Mouse (Mus musculus) lung, postnatal 10 days (tissue): ENCODE measurements around the gene Adamts13.

ENCODE experiments used
- DNase-seq: peaks from one replicate; pipeline ENCODE4 v3.0.0; 2021

Gene Adamts13

DNA sequence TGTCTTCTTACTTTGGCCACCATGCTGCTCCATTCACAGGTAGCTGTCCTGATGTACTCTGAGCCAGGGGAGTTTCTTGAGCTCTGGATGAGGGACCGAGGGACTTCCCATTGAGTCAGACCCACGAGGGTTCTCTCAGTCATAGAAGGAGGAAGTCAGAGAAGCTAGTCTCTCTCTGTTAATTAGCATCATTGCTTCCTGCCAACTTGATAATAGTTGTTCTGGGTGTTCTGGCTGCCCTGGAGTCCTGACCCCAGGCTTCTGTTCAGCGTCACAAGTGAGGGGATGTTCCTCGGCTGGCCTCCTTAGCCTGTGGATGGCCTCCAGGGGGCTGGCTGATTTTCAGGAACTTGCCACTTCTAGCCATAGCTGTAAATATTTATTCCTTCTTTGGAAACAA lies 744 bp downstream of the Adamts13 start:
- DNase-seq: no peak

DNA sequence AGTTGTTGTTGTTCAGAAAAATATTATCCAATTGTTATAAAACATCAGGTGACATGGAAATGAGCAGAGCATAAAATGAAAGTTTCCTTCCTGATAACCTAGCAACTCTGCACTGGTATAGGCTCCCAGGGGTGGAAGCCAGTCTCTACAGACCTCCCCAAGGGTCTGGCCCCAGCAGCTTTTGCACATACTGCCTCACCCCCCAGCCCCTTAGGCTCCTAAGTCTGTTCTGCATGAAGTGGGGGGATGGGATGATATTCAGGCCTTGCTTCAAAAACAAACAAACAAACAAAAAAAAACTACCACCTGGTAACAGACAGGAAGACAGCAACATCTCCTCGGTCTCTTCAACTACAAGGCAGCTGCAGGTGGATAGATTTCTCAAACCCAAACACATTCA lies 7.1 kb downstream of the Adamts13 start:
- DNase-seq: no peak

DNA sequence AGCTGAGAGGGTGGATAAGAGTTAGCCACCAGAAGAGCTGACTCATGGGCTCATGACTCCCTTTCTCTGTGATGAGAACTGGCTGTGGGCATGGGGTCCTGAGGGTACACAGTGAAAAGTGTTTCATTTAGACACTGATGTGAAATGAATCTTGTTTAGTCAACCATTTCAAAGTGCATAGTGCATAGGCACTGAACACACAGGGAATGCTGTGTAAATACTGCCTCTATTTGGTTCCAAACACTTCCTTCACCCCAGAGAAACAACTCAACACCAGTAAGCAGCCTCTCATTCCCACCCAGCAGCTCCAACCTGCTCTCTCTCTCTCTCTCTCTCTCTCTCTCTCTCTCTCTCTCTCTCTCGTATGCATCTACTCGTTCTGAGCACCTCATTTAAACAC lies 11.0 kb downstream of the Adamts13 start:
- DNase-seq: no peak

DNA sequence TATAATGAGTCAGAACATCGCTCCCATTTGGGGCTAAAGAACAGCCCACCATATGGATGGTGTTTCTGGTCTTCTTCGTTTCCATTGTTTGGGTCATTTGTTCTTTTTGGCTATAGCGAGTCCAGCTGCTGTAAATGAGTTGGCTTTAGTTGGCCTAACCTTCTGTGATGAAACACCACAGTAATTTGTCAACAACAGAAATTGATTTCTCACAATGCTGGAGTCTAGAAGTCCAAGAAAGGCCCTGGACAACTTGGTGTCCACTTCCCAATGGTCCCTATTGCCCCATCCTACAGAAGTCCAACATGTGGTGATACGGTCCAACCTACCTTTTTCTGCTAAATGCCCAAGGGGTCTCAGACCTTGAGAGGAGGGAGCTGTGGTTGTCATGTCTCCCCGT lies 11.4 kb downstream of the Adamts13 start:
- DNase-seq: no peak

DNA sequence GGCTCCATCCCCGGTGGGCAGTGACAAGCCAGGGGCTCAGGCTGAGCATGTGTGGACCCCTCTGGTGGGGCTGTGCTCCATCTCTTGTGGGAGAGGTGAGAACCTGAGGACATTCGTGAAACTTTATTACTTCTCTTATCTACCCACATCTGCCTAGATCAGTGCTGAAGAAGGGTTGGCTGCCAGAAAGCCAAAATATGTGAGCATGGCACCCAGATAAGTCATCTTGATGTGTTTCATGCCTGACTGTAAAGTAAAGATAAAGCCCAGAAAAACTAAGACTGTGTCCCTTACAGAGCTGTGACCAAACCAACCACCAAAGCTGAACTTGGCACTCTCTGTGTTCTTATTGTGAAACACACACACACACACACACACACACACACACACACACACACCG lies 20.7 kb downstream of the Adamts13 start:
- no peak for DNase-seq

DNA sequence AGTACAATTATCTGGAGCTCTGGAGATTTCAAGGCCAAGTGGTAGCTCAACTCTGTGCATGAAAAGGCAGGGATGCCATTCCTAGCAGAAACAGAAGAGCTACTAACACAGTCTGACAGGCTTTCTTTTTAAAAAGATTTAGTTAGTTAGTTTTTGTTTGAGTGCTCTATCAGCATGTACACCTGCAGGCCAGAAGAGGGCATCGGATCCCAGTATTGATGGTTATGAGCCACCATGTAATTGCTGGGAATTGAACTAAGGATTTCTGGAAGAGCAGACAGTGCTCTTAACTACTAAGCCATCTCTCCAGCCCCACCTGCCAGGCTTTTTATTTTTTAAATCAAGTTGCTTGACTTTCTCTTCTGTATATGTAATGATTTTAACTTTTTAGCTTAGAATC lies 24.3 kb downstream of the Adamts13 start:
- no peak for DNase-seq

DNA sequence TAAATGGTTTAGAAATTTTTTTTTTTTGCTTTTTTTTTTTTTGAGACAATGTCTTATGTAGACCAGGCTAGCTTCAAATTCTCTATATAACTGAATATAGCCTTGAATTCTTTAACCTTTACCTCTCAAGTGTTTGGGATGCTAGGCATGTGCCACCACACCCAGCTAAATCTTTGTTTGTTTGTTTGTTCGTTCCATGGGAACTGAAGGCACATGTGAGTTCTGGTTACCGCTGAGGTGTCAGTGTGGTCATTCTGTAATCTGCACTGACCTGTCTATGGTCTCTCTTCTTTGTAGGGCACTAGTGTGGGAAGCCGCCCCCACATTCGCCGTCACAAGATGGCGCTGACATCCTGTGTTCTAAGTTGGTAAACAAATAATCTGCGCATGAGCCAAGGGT lies 24.8 kb downstream of the Adamts13 start:
- no peak for DNase-seq

DNA sequence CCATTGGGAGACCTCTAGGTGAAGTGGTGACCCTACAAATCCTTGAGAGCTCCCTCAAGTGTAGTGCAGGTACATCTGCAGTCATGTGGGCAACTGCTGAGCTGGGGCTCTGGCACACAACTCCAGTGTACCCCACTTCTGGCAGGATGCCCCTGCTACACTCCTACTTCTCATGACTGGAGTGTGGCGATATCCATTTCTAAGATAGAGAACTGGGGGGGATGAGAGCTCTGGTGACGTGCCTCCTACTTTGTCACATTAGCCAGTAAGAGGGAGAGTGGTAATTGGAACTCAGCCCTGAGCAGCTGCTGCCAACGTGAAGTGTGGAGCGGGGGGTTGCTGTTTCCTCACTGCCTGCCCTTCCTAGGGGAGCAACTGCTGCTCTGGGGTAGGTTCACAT lies 33.0 kb downstream of the Adamts13 start:
- DNase-seq: no peak

DNA sequence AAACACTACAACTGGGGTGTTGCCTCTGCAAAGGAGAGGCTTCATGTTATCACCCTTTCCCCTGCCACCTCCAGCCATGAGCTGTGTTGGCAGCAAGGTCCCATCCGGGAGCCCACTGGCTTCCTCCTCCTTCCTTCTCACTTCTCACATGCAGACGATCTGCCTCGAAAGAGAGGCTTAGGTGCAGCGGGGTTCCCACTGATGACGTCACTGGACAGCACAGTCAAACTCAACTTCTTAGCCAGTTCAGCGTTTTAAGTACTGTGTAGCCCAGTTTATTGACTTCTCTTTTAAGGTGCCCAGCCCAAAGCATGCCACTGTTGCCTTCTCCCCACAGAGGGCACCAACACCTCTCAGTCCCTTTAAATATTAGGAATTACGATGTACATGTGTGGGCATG lies 34.5 kb downstream of the Adamts13 start:
- no peak for DNase-seq

DNA sequence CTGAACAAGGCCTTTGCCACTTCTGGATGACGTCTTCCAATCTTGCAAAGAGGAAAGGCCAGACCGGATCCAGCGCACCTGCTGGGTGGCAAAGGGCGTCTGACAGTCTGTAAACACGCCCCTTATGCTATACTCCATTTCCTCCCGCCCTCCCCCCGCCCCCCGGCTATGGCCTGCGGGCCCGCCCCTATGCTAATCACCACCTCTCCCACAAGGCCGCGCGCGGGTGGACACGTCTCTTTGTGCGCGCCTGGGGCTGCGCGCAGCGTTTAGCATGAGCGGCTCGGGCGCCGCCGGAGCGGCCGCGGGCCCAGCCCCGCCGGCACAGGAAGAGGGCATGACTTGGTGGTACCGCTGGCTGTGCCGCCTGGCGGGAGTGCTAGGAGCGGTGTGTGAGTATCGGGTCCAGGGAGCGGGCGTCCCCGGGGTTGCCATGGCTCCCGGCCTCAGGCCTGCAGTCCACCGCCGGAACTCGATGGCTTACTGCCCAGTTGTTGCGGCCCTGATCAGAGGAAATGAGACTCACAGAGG lies 36.6 kb downstream of the Adamts13 start, which contains the start of gene Cacfd1:
Gene Cacfd1 (plus strand): TSS at position 213 of the 531 bp plus-strand sequence.
- DNase-seq: peak; percentile 92

DNA sequence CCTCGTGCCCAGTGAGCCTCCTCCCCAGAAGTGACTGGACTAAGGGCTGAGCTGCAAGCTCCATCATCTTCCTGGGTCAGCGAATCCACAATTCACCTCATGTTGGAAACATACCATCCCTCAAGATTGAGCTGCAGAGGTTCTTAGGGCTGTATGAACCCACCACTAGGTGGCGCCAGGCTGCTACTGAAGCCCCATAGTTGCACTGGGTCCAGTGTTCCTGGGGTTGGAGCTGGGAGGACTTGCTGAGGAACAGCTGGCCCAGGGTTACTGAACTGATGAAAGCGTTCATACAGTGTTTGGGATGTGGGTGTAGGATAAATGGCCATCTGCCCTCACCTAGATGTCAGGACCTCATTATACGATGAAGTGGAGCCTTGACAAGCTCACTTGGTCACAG lies 44.6 kb downstream of the Adamts13 start:
- DNase-seq: peak; percentile 84

DNA sequence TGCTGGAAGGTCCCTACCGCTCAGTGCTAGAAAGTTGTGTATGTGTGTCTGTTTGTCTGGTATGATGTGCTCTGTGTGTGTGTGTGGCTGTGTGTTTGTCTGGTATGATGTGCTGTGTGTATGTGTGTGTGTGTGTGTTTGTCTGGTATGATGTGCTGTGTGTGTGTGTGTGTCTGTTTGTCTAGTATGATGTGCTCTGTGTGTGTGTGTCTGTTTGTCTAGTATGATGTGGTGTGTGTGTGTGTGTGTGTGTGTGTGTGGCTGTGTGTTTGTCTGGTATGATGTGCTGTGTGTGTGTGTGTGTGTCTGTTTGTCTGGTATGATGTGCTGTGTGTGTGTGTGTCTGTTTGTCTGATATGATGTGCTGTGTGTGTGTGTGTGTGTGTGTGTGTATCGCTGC lies 46.3 kb downstream of the Adamts13 start:
- DNase-seq: no peak

DNA sequence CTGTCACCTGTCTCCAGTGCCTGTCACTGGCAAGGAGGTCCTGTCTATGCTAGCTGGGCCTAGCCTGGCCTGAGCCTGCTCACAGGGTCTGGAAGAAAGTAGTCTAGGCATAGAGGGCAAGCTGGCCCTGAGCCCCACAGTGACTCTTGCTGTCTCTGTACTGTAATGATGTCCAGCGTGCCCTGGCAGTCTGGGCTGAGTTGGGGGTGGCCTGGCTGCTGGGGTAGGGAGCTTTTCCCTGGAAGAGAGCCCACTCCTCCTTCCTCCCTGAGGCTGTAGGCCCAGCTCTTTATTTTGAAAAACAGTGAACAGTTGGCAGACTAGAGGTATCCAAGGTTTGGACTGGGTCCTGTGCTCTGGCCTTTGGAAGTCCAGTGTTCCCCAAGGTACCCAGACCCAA lies 47.9 kb downstream of the Adamts13 start:
- no peak for DNase-seq

DNA sequence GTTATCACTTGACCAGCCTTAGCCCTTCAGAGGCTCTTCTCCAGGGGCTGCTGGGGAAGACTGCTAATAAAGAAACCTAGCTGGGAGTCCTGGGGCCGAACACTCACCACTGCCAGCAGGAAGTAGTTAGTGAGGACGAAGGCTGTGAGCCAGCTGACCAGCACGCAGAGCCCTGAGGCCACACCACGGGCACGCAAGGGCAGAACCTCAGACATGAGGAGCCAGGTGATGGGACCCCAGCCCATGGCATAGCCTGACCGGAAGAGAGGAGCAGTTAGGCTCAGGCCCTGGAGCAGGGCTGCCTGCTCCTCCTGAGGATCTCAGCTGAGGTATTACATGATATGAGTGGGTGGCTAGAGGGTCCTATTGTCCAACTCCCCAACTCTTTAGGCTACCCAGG lies 49.4 kb downstream of the Adamts13 start:
- no peak for DNase-seq

DNA sequence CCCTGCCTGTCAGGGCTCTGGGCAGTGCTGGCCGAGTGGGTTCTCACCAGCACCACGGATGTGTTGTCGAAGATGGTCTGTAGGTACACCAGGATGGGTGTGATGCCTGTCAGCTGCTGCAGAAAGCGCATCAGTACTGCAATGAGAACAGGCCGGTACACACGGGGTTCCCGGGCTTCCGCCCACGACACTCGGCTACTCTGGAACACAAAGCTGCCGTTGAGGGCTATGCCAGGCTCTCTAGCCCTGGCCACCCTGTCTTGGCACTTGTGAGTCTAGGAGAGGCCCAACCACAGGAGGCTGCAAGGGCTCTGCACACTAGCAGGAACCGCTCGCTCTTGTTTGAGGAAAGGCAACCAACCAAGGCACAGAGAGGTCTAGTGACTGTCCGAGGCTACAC lies 50.9 kb downstream of the Adamts13 start:
- DNase-seq: no peak

DNA sequence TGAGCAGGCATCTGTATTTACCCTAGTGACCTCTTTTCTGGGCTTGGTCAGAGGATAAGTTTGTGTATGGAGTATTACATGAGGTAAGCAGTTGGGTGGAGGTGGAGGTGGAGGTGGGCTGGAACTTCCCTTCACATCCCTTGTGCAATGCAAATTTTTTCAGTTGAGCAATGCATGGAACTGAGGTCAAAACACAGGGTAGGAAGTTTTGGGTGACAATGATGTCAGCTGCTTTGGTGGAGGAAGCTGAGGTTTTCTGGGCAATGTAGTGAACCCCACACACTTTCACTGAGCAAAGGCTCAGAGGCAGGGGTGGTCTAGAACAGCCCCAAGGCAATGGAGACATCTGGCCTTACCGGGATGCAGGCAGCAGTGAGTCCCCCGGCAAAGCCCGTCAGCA lies 52.3 kb downstream of the Adamts13 start:
- DNase-seq: no peak

DNA sequence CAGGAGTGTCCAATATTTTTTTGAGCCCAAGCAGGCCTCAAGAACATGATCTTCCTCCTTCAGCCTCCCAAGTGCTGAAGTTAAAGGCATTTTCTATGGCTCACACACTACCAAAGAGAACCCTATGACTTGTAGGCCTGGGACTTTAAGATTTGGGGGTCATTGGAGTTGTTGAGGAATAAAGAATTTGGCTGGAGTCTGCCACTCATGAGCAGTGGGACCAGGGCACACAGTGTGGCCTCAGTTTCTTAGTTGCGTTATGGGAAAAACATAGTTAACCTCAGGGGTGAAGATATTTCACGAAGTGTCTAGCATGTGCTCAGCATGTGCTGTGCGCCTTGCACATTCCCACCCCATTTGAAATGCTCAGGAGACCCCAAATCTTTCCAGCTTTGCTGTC lies 53.1 kb downstream of the Adamts13 start:
- DNase-seq: no peak

DNA sequence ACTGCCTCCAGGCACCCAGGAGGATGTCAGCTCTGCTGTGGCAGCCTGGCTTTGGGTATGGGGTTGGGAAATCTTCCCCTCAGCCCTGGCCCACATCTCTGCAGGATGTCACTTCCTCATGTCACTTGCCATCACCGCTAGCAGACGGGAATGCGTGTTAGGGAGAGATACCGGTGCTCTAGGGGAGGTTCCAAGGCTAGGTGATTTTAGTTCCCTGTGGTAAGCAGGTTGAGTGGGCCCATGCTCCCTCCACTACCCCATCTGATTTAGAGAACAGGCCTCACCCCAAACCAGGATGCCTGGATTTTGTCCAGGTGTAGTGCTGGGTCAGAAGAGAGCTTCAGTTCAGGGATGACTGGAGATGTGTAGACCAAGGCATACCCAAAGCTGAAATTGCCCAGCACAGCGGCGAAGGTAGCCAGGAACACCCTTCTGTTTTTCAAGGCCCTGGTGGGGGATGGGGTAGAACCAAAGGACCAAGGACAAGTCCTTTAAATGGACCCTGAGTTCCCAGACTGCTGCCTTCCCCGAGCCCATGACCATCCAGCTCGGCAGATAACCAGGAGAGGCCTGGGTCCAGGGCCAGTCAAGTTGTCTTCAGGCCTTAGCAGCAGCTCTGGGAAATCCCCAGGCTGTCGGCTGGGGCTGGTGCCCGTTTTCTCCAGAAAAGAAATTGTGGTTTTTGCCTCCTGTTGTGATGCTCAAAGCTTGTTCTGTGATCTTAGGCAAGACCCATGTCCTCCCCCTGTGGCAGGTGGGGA lies 53.8 kb downstream of the Adamts13 start:
- DNase-seq: no peak

DNA sequence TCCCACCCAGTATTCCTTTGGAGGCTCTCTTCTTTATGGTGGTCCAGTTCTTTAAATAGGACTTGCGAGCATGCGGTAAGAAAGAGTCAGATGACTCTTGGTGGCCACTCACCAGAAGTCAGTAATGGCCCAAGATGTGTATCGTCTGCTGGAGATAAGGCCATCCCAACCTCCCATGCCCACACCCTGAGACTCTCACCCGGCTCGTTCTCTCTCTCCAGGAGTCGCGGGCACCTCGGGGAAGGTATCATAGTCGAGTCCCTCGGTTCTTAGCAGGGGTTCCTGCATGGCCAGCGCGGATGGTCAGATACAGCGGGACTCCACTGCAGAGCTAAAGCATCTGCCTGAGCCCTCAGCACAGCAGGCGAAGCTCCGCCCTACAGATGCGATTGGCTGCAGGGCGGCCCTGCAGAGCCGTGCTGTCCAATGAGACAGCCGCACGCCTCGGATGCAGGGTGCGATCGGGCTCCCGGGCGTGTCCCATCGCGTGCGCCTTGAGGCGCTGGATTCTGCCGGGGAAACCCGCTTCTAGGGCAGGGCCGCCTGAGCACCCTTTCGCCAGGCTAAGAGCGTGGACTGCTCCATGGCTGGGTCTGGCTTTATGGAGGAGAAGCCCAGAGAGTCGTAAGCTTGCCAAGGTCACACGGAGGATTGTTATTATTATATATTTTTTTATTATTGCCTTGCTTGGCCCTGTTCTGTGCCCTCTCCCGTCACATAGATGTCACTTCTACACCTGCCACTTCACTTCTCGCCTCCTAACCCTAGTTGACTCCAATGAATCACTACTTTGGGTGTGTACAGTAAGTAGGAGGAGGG lies 54.6 kb downstream of the Adamts13 start, which contains the start of gene Slc2a6:
Gene Slc2a6 (minus strand): TSS at position 381 of the 819 bp plus-strand sequence.
- peak; percentile 93 for DNase-seq

DNA sequence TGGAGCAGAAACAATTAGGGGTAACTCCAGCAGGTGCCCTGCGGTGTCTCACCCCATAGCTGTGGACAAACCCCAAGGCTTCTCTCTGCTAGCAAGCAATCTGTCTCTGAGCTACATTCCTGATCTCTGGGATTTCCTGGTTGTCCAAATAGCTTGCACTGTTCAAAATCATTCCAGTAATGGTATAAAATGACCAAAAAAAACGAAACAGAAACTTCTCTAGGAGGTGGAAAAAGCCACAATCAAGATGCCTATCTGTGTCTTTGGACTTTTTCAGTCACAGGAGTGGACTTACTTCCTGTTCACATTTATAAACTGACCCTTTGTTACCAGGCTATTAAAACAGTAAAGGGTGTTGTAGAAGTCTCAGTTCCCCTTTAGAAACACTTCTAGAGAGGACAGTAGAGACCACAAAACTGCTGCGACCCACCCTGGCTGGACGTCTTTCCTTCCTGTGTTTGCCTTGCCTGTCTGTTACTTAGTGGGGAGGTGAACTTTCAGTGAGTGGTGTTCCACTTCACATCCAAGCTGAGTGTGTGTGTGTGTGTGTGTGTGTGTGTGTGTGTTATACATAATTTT lies 55.3 kb downstream of the Adamts13 start:
- DNase-seq: no peak

DNA sequence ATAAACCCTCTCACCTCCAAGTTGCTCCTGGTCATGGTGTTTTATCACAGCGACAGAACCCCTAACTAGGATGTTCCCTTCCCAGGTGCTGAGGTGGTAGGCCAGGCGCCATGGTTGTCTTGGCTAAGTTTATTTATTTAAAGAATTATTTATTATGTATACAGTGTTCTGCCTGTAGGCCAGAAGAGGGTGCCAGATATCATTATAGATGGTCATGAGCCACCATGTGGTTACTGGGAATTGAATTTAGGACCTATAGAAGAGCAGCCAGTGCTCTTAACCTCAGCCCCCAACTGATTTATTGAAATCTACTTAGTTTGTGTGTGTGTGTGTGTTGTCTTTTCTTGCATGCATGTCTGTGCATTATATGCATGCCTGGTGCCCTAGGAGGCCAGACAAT lies 59.1 kb downstream of the Adamts13 start:
- no peak for DNase-seq

DNA sequence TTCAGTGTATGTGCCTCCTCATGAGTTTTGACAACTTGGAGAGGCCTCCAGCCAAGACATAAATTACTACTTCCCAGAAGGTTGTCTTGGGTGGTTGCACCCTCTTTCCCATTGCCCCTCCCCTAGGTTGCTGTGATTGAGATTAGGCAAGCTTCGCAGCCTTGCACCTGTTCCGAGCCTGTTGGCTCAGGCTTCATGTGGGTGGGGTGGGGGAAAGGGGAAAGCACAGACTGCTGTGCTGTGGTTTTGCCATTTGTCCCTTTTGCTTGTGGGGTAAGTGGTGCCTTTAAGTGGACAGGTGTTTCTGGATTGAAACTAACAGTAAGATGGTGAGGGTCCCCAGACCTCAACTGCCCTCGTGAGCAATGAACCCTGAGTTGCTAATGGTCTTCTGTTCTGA lies 62.8 kb downstream of the Adamts13 start:
- no peak for DNase-seq

DNA sequence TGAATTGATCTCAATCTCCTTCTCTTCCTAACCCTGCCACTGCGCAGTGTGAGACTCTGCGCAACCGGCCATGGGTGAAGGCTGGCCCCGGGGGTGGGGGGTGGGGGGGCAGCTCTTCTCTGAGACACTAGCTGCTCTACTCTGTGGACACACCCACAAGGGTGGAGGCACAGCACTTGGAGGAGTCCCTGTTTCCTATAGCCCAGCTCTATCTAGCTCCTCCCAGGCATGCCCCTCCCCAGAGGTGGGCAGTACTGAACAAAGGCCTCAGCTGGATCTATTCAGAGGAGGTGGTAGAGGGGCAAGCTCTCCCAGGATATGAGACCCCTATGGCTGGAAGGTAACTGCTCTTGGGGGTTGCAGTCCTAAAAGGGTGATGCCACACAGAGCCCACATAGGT lies 63.8 kb downstream of the Adamts13 start:
- DNase-seq: no peak

DNA sequence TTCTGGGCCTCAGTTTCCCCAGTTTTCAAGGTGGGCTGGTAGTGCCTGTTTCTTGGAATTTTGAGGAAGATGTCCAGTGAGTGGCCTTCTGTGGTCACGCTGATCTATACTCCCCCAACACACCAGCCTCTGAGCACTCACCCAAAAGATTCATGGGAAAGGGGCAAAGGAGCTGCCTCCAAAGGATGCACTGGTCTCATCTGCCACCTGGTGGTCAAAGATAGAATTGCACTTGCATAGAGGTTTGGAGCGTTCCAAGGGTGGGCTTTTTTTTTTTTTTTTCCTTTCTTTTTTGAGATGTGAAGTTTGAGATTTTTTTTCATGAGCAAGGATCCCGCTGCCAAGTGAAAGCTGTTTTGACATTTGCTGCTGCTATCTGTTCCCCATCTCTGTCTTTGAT lies 65.4 kb downstream of the Adamts13 start:
- peak; percentile 91 for DNase-seq
